Mouse (Mus musculus) monocyte, adult 2 months (primary cell): ENCODE measurements around the gene Apol6.

Source experiments
- DNase-seq, 2 experiments: peaks; one replicate each; pipeline ENCODE4 v3.0.0; 2022; ENCODE audit warnings: low spot score in 2 of 2, low read depth in 1 of 2

The Apol6 gene

DNA sequence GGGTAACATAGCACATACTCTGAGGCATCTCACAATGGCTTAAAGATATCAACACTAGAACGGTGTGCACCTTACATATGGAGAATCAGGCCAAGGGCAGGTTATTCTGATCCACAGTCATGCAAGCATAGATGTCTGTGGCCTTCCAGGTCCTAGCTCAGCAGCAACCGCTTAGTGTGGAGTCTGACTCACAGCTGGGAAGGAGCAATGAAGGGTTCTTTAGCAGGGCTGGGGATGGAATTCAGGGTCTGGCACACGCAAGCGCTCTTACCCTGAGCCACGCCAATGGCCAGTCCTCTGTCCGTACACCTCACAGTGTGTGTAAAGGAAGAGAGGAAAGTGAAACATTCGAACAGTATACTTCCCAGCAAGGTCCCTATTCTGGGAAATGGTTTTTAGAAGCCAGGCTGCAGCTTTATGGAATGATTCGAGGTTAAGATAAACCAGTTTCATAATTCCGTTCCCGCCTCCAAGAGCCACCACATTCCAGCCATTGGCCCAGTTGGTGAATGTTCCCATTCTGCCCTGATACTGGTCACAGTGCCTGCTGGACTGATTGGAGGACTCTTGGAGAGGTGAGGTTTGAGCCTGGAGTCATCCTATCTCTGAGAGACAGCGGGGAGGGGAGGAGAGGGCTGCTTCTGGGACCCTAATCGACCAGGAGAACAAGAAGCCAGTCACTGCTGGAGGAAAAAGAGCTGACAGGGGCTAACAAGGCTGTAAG lies at the start of gene Apol6:
Gene Apol6 (plus strand): TSS at position 133 of the 724 bp plus-strand sequence.
- DNase-seq: no peak

DNA sequence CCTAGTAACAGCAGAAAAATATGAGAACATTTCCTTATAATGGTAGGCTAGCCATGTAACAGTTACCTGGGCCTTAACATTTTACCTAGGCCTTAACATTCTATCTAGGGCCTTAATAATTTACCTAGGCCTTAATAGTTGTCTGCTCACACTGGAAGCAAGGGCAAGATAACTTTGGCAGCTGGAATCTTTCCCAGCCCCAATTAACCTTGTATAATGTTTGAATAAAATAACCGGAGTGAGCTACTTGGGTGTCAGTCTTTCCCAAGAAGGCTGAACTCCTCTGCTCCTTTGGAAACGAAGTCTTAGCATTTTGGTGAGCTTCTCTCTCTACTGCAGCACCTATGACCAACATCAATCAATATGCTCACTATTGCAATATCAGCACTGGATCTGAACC lies 46.5 kb upstream of the Apol6 start:
- no peak for DNase-seq

DNA sequence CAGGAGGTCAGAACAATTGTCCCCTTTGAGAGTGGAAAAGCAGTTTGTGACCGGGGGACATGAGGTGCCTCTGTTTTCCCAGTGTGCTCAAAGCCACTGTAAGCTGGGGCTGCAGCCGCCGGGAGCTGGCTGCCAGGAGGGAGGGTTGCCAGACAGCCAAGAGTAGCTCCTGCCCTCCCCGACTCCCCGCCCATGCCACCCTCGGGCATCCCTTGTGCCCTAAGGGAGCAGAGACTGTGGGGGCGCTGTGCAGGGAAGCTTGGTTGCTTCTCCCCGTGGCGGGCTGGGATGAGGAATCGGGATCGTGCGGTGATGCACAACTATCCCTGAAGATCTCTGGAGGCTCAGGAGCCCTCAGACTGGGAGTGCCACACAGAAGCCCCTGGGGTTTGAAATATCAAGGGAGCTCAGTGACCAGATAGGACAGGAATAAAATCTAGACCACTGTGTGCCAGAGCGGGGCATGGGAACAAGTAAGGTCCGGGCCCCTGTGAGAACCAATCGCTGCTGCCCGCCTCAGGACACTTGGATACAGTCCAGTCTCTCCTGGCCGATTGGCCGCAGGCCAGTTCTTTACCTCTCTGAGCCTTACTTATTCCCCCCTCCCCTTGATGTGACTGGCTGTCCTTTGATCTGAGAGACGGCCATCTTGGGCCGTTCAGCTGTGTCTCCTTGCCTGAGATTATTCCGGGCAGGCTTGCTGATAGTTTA lies 45.5 kb upstream of the Apol6 start:
- DNase-seq: no peak

DNA sequence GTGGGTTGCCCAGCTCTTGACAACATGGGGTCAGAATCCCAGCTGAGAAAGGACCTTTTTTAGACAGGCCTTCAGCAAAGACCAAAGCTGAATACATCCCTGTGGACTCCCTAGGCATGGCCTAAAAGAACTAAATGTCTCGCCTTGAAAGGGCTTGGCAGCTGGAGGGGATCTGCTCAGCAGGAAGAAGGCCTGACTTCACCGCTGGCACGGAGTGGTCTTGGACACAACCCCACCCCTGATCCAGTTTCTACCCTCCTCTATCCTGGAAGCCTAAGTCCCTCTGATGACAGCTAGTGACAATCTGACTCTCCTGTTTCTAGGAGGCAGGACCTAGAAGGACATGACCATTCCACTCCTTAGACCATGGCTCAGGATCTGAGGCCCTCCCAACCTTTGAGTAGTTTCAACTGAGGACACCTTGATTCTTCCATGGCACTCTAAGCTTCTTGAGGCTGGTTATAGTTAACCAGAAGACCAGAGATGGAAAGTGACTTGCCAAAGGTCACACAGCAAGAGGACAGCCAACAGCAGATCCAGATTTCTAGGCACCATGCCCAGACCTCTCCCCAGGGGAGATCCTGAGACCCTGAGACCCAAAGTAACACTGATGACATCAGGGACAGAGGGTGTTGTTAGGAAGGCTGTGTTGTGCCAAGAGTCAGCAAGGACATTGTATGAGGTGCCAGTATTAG lies 41.2 kb upstream of the Apol6 start:
- no peak for DNase-seq

DNA sequence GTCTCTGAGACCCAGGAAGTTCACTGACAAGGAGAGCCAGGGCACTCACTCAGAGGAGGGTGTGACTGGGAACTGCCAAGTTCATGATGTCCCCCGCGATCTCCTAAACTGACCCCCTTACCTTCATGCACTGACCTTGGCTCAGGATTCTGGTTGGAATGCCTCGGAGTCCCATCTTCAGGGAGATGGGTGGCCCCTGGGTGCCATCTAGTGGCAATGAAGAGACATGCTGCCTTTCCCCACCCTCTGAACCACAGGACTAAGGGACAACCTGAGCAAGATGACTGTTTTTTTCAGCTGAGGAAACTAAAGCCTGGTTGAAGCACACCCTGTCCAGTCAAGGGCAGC lies 40.7 kb upstream of the Apol6 start:
- no peak for DNase-seq

DNA sequence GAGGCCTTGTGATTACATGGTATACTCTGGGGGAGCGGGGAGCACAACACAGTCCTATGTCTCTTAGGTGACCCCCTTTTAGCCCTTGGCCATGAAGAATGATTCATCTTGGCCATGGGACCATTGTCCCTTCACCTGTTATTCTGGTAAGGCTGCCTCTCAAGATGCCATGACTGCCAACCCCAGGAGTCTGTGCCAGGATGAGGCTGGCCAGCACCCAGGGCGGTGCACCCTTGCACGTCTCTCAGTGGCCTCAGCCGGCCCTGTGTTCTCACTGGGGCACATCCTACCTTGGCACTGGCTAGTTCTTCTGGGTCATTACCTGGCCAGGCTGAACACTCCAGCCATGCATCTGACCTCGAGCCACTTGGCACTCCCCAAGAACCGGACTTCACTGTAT lies 35.7 kb upstream of the Apol6 start:
- no peak for DNase-seq

DNA sequence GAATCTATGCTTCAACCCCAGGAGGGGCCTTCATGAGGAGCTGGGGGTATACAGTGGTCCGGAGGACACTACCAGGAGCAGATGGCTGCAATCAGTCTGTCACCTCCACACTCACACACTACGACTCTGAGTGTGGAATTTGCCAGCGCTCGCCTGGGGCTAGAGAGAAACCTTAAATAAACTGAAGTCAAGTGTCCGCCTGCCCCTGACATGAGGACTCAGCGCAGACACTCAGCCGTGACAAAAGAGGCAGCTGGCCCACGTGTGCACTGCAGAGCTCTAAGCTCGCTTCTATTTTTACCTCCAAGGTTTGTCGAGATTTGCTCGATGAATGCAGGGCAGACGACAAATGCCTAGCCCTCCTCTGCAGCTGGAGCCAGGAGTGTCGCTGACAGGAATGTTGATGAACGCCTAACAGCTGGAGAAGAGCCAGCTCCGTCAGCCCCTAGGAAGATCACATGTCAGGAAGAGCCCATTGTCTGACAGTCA lies 30.7 kb upstream of the Apol6 start:
- DNase-seq: no peak

DNA sequence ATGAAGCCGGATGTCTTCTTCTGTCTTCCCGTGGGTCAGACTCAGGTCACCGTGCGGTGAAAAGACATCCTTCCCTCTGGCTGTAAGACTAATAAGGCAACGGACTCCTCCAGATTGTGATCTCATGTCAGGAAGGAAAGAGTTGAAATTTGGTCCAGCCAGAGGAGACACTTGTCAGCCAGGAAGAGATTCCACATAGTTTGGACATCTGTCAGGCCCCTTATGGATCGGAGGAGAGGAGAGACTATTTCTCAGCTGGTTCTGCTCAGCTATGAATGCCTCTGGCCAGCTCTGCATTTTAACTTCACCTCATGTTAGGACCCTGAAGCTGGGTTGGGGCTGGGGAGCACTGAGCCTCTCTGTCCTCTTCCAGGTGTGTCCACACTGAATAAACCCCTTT lies 30.1 kb upstream of the Apol6 start:
- no peak for DNase-seq

DNA sequence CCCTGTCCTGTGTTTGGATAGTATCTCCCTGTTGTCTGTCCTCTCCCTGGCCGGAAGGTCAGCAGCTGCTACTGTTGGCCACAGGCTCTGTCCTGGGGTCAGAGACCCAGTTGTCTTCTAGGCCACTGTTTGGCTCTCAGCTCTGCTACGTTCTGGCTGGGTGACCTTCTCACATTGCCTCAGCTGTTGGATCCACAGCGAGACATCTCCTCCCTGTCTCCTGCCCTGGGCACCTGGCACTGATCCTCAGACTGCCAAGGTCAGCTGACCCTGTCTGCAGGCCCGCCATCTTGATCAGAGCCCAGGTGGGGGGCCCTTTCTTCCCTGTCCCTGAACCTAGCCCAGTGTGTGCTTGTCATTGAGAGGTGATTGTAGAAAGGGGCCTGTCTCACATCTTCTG lies 29.5 kb upstream of the Apol6 start:
- no peak for DNase-seq

DNA sequence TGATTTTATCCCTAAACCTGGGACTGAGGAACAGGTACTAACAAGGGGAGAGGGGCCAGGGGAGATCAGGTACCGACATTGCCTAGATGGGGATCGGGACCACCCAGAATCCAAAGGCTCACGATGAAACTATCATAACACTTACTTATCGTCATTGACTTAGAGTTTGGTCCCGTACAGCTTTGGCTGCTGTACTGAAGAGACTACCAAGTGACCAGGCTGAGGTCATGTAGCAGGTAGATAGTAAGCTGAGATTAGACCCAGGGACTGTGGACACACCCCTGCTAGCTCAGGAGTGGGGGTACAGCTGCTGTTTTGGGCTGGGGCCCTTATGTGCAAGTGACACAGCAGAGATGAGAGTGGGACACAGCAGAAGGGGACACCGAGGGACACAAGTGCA lies 28.0 kb upstream of the Apol6 start:
- DNase-seq: no peak

DNA sequence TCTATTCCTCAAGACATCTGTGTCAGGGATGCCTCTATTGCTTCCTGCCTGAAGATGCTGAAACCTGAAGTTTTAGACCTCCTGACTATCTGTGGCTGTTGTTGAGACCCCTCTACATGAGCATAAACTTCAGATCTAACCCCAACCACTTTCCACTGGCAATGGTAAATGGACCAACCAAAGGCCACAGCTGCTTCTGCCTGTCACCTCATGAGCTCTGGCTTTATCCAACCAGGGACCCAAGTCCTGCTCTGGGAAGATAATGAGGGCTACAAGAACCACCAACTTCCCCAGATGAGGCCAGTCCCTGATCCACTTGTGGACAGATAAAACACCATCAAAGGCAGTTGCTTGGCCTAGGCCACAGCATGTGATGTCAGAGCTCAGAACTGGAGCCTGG lies 26.6 kb upstream of the Apol6 start:
- DNase-seq: no peak

DNA sequence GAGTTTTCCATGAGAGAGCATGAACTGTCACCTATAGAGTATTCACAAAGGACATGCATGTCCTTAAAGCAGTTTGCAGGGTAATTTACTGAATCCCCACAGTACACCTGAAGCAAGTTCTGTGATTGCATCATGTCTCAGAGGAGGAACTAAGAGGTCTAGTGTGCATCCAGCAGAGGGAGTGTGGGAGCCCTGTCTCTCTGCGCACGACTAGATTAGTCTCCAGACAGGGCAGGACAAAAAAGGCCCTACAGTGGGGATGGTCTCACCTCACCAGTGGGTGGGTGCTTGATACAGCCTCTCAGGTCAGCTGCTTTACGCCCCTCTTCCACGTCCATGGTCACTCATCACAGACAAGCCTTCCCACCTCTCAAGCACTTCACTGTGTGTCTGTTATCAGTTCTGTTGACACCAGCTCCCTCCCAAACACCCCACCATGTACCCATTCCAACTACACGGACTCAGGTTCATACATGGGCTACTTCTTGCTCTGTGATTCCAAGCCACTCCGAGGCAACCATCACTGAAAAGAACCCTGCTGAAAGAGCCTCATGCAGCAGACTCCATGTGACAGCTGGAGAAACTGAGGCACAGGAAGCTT lies 25.7 kb upstream of the Apol6 start:
- DNase-seq: no peak

DNA sequence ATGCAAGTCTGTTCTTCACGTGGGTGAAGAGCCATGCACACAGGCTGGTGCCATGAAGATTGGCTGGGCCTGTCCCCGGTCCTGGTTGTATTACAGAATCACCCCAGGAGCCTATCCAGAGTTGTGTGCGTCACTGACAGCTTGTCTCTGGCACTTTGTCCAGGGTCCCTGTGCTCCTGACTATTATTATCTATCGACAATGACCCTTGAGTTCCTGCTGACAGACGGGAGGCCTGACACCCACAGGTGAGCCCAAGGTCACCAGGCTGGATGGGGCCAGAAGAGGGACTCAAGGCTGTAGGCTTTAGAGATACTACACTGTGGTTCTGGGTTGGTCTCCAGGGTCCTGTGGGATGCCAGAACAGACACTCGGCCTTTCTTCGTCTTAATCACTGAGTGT lies 25.0 kb upstream of the Apol6 start:
- DNase-seq: no peak

DNA sequence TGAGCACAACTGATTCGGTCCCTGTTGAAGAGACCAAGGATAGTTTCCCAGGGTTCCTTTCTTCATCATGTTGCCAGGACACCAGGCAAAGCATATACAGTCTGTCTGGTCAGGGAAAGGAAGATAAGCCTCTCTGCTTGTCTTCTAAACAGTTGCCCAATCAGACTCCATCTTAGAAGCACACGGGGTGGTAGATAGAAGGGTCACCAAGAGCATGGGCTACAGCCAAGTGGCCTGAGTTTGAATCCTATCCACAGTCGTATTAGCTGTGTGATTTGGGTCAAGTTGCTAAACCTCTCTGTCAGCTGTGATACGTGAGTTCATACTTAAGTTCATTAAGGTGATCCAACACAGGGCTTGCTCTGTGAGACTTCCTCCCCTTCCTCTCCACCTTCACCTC lies 24.4 kb upstream of the Apol6 start:
- no peak for DNase-seq

DNA sequence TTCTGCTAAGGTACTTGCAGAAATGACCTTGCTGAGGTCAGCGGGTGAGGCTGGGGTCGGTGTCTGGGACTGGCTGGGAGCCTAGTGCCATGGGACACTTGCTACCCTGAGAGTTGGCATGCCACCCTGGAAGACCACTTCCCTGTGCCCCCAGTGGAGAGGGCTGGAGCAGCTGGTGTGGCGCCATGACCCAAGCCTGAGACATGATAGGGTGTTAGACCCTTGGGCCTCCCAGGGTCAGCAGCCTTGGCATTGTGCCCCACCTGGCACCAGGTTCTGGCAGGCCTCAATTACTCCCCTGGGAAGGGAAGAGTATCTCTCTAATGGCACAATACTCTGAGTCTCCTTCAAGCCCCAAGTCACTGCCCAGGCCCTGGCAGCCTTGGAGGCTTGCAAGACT lies 23.5 kb upstream of the Apol6 start:
- DNase-seq: no peak

DNA sequence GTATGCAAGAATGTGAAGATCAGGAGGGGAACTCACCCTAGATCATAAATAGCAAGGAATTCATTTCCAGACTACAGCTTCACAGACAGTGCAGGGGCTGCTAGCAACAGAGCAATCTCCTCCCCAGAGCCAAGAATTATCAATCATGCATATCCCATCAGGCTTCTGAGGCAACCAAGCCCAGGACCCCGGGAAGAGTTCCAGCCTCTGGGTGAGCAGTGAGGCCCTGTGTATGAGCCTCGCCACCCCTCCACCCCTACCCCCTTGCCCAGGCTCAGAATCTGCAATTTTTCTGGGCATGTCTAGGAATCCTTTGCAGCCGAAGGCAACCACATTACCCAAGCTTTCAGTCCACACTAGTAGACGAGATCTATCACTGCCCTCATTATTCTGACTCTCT lies 22.7 kb upstream of the Apol6 start:
- no peak for DNase-seq

DNA sequence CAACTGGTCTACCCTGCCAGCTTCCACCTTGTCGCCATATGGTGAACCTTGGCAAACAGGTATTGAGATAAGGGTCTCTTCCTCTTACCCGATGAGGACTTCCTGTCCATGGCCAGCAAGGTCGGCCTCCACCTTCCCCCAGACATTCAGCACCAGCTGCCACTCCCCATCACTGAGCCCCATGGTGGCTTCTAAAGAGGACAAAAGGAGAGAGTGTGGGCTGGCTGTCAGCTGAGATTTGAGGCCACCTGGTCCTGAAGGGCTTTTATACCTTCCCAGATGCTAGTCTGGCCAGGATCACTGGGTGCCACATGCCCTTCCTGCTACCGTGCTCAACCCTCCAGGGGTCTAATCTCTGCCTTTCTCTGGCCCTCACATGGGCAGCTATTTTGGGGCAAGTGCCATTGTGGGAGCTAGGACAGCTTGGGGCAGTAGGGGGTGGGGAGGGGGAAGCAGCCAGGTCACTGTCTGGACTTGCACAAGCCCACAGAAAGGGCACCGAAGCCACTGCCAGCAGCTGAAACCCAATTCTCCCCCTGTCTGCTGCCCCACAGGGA lies 22.1 kb upstream of the Apol6 start:
- no peak for DNase-seq

DNA sequence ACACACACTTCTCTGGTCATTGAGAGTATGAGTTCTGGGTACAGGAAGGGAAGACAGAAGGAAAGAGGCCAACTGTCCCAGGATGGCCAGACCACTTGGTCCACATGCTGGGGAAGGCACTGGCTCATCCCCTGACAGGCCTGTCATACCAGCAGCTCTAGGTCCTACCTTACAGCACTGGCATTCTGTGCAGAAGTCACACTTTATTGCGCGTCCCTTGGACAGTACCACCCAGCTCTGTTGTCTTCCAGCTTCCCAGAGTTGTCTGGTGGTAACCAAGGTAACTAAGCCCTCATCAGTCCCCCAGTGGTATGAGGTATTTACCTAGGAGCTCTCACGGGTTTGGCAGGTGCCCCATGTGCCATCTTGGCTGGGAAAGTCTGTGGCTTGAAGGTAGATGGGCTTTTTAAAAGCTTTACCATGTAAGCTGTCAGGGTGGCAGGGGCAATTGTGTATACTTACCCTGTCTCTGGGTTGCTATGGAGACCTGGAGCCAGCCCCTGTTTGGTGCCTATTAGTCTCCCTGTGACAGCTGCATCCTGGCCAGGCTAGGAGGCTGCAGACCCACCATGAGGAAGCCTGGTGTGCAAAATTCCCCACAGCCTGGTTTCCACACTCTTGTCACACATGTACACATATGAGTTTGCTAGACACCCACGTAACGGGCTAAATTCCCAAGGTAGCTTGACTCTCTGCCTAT lies 18.5 kb upstream of the Apol6 start:
- no peak for DNase-seq

DNA sequence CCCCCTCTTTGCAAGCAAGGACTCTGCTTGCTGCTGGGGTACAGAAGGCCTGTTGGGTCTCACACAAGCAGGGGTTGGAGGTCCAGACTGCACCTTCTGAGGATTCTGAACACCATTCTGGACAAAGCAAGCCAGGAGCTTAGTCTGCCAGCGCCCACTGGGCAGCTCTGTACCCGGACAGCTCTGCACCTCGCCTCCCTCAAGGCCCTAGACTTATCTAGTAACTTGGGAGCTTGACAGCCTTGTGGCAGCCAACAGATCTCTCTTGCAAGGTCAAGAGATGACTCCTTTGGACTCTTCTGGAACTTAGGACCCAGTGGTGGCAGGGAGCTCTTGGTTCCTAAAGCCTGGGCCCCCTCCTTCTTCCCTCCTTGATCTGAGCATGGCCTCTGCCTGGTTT lies 17.4 kb upstream of the Apol6 start:
- no peak for DNase-seq

DNA sequence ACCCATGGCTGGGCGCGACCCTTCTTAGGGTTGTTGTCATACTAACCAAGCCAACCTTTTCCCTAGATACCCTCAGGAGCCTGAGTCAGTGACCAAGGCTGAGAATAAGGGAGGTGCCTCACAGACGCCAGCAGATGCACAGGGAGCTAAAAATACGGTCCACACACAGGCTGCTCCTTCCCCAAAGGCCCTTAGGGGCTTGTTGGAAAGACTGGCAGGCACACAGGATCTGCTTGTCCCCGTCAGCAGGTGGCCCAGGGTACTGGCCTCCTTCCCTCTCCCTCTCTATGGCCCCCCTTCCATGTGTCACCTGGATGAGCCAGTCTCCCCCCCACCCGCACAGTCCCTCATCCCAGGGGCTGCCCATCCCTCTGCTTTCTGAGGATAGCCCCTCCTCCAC lies 16.9 kb upstream of the Apol6 start:
- no peak for DNase-seq
